Mouse (Mus musculus) testis, adult 2 months (tissue): ENCODE measurements around the gene Cx3cr1.

ENCODE experiments used
- CTCF ChIP-seq: fragments of 200-500 bp; IDR thresholded peaks from 2 replicates; pipeline ENCODE4 v1.5.1; 2012; ENCODE audit warnings: low read depth, mild to moderate bottlenecking, inconsistent platforms, low read length, moderate library complexity; ENCODE audit not compliant: control insufficient read depth, insufficient read depth, insufficient replicate concordance
- POLR2A ChIP-seq: fragments of 200-500 bp; IDR thresholded peaks from 2 replicates; pipeline ENCODE4 v1.6.1; 2012; ENCODE audit warnings: low read depth, mild to moderate bottlenecking, inconsistent platforms, low read length, moderate library complexity; ENCODE audit not compliant: control insufficient read depth

- TF ChIP-seq CTCF (peak; percentile 65; the same call in 1 of the 2 replicates), POLR2A (no peak)
Measured at GRCm38 (mm10) chr9:119962987-119963667, 106.6 kb downstream of the Cx3cr1 start.
